Mouse (Mus musculus) fat pad, adult 2 months (tissue): ENCODE results near the gene Rnf25.

Experiments
- DNase-seq: peaks from one replicate; pipeline ENCODE4 v3.0.0-alpha.2; 2011; ENCODE audit warnings: low read depth, low spot score; ENCODE audit errors: extremely low read depth

Gene Rnf25

DNA sequence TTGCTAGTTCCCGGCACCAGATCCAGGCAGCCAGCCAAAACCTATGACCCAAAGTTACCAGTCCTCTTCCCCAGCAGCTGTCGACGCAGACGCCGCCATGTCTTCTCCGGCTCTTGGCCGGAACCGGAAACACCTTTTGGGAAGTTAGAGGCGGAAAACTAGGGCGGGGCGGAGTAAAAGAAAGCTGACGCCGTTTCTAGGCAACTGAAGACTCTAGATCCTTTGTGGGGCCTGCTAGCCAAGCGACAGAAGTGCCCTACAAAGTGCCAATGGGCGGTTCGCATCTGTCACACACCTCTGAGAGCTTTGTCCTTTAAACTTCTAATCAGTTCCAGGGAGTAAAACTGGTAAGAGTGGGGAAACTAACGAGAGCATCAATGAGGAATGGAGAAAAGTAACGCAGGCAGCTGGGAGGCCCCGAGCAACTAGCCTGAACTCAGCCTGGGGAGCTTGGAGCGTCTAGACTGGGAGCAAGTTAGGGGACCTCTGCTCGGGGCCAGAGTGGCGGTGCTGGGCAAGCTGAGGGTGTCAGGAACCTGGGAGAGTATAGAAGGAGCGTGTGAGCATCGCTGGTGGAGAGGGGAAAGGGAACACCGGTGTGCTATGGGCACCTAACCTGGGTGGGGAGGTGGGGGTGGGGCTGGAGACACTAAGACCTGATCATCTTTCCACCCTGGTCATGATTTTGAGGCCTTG, at the start of gene Rnf25, which contains the start of gene Stk36:
Gene Rnf25 (minus strand): TSS at position 131 of the 696 bp plus-strand sequence.
Gene Stk36 (plus strand): TSS at position 179 of the 696 bp plus-strand sequence.
- no peak for DNase-seq

DNA sequence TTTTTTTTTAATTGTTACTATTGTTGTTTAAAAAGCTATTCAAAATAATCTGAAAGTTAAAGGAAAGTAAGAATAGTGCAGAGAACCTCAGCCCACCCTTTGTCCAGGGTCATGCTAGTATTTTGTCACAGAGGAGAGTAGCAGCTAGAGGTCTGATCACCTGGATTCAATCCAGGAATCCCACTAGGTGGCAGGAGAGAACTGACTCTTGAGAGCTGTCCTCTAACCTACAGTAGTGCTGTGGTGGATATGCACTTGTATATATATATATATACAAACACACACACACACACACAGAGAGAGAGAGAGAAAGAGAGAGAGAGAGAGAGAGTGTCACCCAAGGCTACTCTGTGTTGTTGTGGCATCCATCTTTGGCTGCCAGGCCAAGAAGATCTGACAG, 42.7 kb upstream of the Rnf25 start:
- DNase-seq = no peak

DNA sequence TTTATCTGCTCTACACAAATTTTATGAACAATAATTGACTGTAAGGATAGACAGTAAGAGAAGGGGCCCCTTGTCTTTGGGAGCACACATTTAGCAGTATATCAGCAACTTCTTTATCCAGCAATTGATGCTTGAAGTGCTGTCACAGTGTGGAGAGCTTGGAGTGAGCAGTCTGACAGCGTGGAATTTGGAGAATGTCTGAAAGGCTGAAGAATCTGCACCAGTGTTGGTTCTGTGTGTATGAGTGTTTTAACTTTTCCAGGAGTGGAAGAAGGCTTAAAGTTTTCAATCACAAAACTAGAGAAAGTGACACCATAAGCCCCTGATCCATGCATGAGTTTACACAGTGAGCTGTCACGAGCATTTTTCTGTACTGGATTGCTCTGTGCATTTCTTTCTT, 42.3 kb upstream of the Rnf25 start:
- no peak for DNase-seq

DNA sequence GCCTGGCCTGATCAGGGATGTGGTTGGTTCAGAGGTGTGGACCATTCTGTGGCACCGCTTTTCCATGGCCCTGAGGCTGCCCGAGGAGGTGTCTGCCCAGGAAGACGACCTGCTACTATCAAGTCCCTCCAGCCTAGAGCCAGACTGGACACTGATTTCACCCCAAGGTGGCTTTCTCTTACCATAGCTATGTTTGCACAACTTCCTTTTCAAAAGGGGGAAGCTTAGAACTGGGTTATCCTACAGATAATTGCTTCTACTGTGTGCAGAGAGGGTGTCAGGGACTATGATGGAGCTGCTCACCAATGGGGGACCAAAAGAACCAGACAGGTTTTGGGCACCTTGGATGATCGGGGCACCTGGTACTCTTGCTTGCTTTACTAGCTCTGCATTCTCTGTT, 31.5 kb upstream of the Rnf25 start:
- no peak for DNase-seq

DNA sequence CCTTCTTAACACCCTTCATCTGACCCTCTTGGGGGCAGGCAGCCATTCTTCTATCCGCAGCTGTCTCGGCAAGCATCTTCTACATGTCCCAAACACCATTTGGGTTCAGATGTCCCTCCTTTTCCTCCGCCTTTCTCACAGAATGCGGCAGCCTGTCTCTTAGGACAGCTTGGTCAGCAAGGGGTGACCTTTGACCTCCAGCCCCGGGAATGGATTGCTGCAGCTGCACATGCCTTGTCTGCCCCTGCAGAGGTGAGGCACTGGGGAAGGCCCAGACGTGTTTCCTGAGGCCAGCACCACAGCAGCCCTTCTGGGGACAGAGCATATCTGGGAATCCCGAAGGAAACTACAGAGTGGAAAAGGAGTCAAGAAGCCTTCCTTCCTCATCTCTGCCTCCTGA, 26.8 kb upstream of the Rnf25 start:
- DNase-seq = no peak

DNA sequence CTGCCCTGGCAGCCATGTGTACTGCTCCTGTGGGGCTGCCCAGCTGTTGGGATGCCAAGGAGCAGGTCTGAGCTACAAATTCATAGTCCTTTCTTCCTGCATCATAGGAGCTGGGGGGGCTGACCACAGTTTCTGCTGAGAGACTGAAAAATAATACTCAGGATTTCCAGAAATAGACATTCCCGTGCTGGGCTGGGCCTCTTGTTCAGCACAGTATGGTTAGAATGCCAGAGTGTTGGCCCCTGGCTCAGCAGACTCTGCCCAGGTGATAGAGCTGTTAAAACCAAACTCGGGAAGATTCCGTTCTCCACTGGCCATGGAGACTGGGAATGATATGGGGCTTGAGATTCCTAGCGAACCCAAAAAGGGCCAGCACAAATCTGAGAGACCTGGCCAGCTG, 24.9 kb upstream of the Rnf25 start:
- DNase-seq = no peak

DNA sequence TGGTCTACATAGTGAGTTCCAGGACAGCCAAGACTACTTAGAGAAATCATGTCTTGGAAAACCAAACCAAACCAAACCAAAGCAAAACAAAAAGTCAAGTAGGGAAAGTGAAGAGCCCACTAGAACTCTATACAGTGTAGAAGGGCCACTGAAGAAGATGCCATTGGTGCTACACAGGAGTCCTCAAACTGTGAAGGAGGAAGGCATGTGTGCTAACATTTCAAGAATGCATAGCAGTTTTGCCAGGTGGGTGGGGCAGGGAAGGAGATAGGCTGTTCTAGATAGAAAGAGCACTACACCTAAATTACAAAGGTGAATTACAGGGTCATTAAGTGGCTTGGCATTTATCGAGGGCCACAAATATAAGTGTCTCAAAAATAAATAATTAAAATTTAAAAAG, 23.0 kb upstream of the Rnf25 start:
- no peak for DNase-seq

DNA sequence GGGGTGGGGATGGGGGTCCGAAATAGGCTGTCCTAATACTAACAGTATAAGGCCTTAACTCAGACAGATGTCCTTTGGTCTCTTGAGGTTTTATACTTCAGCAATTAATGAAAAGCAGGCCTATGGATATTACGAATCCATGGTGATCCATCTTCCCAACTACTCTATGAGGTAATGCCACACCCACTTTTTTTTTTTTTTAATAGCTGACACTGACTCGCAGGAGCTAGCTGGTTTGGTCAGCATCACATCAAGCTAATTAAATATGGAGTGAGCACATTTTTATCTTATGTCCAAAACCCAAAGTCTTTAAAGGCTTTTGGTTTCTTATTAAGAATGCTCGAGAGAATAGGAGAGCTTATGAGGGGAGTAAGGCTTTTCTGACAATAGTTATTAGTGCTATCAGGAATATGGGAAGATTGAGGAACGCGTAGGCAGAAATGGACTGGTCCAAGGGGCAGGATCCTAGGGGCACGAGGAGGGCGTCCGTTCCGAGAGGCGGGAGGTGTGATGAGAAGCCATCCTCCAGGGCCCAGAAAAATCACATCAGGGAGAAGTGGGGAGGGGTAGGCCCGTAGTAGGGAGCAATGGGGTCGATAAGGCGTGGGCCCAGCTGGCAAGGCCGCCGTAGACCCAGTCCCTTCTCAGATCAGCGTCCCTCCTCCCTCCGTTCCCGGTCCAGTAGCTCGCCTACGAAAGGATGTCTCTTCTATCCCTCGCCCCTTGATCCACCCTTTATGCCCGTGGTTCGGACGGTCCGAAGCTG, 513 bp downstream of the Rnf25 start:
- no peak for DNase-seq

DNA sequence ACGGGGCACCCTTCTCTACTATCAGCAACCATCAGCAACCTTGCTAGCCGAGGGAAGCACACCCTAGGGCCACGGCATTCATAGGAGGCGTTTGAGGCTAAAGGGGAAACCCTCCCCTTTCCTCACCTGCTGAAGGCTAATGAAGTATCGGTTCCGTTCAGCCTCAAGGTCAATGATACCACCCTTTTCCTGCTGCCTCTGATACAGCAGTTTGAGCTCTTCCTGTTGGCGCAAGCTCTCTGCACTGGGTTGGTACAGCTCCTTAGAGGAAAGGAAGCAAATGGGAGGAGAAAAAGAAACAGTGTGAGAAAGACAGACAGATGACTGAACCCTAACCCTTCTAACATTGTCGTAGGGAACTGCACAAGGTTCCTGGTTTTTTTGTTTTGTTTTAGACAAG, 6.8 kb downstream of the Rnf25 start:
- DNase-seq = no peak

DNA sequence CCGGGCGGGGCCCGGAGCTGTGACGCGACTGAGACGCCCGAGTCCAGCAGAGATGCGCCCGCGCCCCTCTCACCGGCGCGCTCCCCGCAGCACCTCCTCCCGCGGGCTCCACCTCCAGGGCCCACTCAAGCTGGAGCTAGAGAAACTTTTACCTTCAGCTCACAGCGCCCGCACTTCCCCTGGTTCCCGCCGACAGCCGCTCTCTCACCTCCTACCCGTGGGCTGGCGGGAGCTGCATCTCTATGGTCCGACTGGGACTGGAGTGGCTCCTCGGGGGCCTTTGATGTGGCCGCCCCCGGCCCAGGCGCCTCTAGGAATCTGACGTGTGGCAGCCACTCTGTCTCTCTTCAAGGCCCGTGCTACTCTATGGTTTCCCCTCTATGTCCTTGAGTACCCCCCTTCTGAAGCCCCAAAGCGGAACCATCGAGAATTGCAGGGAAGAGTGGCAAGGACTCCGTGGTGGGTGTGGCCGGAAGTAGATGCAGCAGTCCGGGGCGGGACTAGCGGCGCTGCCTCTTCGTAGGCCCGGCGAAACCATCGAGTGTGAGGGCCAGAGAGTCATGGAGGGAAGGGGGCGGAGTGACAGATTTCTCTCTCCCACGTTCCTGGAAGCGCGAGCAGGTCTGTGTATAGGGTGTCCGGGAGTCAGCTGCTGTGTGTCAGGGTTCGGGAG, 13.3 kb downstream of the Rnf25 start, which contains the start of the genes Zfp142 and Bcs1l:
Gene Zfp142 (minus strand): TSS at position 474 of the 673 bp plus-strand sequence.
Gene Bcs1l (plus strand): TSS at position 517 of the 673 bp plus-strand sequence.
- DNase-seq = peak; percentile 89

DNA sequence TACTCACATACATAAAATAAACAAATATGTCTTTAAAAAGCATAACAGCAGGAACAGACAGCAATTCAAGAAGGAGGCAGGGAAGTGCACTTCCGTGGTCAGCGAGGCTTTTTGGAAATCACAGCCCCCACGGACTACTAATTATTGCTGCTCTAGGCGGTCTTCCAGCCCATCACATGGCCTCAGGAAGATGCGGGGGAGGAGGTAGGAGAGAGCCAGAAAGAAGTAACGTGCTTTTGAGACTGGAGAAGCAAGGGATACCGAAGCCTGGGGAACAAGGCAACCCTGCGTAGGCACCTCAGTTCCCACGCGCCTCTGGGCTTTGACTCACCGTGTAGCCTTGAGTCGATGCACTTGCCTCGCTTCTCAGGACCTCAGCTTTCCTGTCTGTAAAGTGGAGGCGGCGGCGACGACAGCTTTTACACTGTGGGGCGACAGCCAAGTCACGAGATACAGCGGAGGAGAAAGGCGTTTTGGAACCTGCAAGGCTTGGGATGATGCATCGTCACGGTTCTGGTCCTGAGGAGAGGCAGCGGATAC, 13.9 kb downstream of the Rnf25 start:
- no peak for DNase-seq

DNA sequence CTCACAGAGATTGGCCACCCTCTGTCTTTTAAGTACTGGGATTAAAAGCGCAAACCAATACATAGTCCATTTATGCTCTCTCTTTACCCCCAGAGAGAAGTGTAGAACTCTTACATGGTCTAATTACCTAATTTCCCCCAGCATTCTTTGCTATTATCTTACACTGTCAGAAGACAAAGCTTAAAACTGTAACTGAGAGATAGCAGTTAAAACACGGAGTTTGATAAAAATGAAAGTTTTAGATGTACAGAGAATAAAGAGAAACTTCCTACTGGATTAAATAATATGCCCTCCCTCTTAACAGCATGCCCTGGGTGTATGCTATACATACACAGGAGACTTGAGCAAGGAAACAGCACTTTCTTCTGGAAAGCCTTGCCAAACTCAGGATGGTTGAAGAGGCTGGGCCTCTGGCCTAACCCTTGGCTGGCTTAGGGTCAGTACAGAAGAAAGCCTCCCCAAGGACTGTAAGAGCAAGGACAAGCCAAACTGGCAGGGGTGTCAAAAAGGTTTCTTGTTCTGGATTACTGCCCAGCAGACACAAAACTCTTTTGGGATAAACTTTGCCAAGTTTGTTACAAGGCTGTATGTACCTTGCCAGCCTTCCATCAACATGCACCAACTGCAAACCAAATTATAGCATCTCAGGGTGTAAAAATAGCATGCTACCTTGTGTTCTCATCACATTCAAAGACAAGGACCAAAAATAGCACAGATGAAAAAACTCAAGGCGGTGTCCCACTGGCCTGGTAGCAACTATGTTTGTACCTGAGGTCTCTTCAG, 16.4 kb downstream of the Rnf25 start:
- DNase-seq = no peak

DNA sequence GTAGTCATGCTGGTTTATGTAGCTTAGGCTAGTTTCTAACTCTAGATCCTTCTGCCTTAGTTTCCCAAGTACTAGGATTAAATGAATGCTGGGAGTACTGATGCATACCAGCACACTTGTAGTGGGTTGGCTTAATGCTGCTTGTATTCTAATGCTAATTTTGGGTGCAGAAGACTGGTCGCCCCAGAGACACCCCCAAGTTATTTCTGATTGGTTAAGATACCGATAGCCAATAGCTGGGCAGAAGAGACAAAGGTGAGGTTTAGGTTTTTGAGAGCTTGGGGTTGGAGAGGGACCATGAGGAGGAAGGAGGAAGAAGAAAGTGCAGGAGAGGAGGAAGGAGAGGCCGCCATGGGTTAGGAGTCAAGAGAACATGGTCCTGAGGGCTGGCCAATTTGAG, 18.6 kb downstream of the Rnf25 start:
- DNase-seq = no peak

DNA sequence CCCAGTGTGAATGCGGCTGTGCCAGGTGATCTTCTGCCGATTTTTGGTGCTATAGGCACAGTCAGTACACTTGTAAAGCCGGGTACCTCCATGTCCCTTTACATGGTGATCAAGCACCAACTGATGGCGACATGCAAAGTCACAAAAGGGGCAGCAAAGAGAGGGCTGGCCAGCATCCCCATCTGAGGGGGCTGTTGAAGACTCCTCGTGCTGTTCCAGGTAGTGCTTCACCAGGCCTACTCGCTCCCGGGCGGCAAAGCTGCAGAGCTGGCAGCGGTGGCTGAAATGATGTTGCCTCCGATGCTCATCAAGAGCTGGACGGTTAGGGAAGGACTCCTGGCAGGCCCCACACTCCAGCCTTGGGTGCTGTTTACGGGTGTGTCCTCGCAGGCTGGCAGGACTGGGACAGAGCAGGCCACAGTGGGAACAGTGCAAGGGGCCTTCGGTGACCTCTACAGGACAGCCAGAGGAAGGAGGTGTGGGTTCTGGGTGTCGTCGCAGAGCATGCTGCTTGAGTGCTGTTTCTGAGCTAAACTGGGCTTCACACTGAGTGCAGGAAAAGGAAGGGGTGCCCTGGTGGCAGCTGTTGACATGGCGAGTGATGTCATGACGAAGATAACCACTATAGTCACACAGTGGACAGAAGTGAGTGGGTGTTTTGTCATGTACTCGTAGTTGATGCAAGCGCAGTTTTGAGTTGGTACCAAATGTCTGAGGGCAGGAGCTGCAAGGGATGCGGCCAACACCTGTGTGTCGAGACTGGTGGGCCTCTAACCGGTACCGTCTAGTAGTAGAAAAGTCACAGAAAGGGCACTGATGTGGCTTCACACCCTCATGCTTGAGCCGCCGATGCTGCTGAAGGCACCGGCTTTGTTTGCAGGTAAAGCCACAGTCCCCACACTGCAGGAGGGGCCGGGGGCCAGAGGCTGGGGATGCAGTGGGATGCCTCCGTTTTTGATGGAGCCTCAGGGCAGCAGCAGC, 31.2 kb downstream of the Rnf25 start:
- DNase-seq = no peak

DNA sequence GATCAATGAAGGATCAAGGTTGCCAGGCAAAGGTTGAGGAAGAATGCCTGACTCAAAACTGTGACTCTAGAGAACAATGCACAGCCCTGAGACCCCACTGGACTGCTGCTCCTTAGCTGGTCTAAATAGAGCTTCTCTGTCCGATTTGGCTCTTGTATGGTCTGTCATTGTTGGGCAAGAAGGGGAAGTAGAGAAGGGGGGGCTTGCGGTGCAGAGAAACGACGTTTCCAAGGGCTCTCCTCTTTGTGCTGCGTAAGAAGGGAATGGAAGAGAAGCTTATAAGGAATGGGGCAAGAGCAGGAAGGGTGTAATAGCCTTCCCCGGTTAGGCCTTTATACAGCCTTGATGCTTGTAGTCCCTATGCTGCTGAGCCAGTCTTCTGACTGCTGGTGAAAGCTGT, 35.4 kb downstream of the Rnf25 start:
- no peak for DNase-seq

DNA sequence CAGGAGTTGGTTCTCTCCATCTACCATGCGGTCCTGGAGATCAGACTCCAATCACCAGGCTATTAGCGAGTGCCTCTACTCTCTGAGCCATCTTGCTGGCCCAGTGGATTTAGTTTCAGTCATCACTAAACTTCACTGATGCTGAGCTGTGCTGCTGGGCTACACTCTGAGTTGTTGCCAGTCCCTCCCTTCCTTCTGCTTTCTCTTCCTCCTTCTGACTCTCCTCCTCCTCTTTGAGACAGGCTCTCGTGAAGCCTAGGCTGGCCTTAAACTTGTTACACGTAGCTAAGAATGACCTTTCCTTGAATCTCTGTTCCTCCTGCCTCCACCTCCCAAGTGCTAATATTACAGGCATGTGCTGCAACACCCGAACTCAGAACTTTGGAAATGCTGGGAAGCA, 42.1 kb downstream of the Rnf25 start:
- DNase-seq = no peak

DNA sequence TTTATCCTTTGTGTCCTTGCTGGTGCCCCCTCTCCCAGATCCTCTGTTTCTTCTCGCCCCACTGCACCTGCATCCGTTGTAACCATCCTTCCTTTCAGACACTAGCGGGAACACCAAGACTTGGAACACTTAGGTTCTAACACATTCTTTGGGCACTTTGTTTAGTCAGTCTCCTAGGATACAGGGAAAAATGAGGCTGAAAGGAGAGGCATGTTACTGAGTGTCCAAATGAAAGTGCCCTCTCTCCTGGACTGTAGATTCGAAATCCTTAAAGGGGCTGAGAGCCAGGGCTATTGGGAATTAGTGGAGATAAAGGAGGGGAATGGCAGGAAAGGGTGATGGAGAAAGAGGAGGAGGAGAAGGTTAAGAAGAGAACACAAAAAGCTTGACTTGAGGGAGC, 57.0 kb downstream of the Rnf25 start, which contains the start of gene Usp37:
Gene Usp37 (minus strand): TSS at position 101 of the 400 bp plus-strand sequence.
- DNase-seq = no peak
